Mouse (Mus musculus) neutrophil, adult 83 days (primary cell): ENCODE data around the gene Hnrnpc. TPM values are rescaled to one million over a fixed set of nuclear protein-coding genes. Genes with fewer than 3 reads are reported as not detected.

ENCODE experiments used
- total RNA-seq, 2 experiments: library from RNA; stranded (reverse); gene quantifications; one replicate each; pipeline ENCODE4 v1.2.4; 2023

Hnrnpc gene
- total RNA-seq = 100 to 1,000 TPM; 225 to 228 TPM

GRCm38 (mm10) chr14:52103856-52104676 is at the start of gene Hnrnpc:
TSS of gene Hnrnpc (minus strand) at chr14:52104028.

DNA sequence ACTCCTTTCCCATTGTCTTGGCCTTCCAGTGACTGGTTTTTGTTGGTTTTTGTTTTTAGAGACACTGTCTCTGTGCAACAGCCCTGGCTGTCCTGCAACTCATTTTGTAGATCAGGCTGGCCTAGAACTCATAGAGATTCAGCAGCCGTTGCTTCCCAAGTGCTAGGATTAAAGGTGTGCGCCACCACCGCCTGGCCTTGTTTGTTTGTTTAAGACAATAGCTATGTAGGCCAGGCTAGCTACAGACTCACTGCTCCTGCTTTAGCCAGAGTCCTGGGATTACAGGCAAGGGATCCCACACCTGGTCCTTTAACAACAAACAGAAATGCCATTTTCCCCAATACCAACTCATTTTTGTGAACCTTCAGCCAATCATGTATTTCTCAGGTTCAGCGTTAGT is 6.5 kb upstream of the Hnrnpc start, which contains the start of gene Rpgrip1:
Gene Rpgrip1, plus strand, starts transcription at position 359 of the 400 bp plus-strand sequence.

DNA sequence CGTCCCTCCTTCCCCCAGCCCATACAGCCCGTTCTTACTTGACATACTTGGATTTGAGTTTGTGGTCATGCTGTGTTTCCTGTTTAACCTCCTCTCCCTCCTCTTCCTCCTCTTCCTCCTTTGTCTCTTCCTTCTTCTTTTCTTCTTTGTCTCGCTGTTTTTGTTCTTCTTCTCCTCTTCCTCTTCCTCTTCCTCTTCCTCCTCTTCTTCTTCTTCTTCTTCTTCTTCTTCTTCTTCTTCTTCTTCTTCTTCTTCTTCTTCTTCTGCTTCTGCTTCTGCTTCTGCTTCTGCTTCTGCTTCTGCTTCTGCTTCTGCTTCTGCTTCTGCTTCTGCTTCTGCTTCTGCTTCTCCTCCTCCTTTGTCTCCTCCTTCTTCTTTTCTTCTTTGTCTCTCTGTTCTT is 61.5 kb downstream of the Hnrnpc start, which contains the start of gene Olfr221:
Gene Olfr221, minus strand, starts transcription at position 101 of the 400 bp plus-strand sequence.

Other genes starting within 250 kb of the Hnrnpc start
- gene Mettl17, start 219.2 kb downstream of the Hnrnpc start, total RNA-seq = 10 to 100 TPM; 10.7 to 12.1 TPM
- gene Slc39a2, start 211.1 kb downstream of the Hnrnpc start, total RNA-seq = under 1 TPM; 0.15 to 0.28 TPM
- 1 to 10 TPM; 1.5 to 2.0 TPM for gene Ndrg2, start 189.9 kb downstream of the Hnrnpc start, total RNA-seq
- not detected for gene Tppp2, start 185.6 kb downstream of the Hnrnpc start, total RNA-seq
- gene Rnase13, start 181.3 kb downstream of the Hnrnpc start, total RNA-seq = not detected
- 10 to 100 TPM in 1 of 2 experiments, 1 to 10 TPM in 1; 7.1 to 11.2 TPM for gene Arhgef40, start 119.3 kb downstream of the Hnrnpc start, total RNA-seq
- gene Tmem253, start 88.4 kb downstream of the Hnrnpc start, total RNA-seq = under 1 TPM in 1 of 2 experiments, not detected in 1; 0.66 TPM
- gene Zfp219, start 83.3 kb downstream of the Hnrnpc start, total RNA-seq = 10 to 100 TPM; 11.5 to 12.5 TPM
- gene Olfr221, start 61.6 kb downstream of the Hnrnpc start, total RNA-seq = not detected
- gene Rpgrip1, start 6.7 kb upstream of the Hnrnpc start, total RNA-seq = 1 to 10 TPM in 1 of 2 experiments, under 1 TPM in 1; 0.42 to 2.3 TPM
- 10 to 100 TPM; 62.9 to 63.8 TPM for gene Supt16, start 93.4 kb upstream of the Hnrnpc start, total RNA-seq
- 100 to 1,000 TPM in 1 of 2 experiments, 10 to 100 TPM in 1; 89.4 to 100 TPM for gene Chd8, start 153.8 kb upstream of the Hnrnpc start, total RNA-seq
- 100 to 1,000 TPM in 1 of 2 experiments, 10 to 100 TPM in 1; 93.9 to 102 TPM for gene Tox4, start 175.1 kb upstream of the Hnrnpc start, total RNA-seq
- 1 to 10 TPM; 2.8 to 3.2 TPM for gene Rab2b, start 175.5 kb upstream of the Hnrnpc start, total RNA-seq
- 10 to 100 TPM; 21.7 to 23.5 TPM for gene Mettl3, start 201.1 kb upstream of the Hnrnpc start, total RNA-seq
- gene Sall2, start 224.7 kb upstream of the Hnrnpc start, total RNA-seq = under 1 TPM; 0.57 to 0.68 TPM